Mouse (Mus musculus): Measurements from ENCODE around the gene Zfp791. TPM values are rescaled to one million over a fixed set of nuclear protein-coding genes. Genes with fewer than 3 reads are reported as not detected.

Zfp791 gene
- polyA plus RNA-seq, 1 experiment from 2014 or later, result 1.7 TPM

DNA sequence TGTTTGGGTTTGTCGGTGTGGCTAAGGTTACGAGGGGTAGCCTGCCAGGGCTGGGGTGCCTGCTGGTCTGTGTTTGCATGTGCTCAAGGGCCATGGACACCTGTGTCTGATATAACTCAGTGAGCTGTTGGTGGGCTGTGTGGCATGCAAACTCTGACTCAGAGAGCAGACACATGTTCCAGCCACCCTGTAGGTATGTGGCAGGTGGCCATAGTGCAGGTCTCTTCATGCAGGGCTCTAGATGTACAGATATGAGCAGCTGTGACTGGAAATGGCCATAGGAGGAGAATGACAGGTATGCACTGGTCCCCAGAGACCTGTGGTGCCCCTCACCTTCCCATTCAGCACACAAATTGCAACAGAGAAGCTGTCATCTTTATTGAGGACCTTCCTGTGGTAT, 55.7 kb downstream of the Zfp791 start:
- no peak overlapping the region for H3K4me2 ChIP-seq
- H3K36me3 ChIP-seq (replicated peaks), result peaks cover 28% of the 10 kb centered on the region
- WGBS, result 96% methylated on average over 2 of the region's 2 CpGs
- H3K9ac ChIP-seq, result no peak overlapping the region
- H3K27ac ChIP-seq, result no peak overlapping the region
- H3K4me1 ChIP-seq, result peaks cover 9% of the 10 kb centered on the region
- H3K9me3 ChIP-seq, result no peaks in the 10 kb centered on the region
- H3K27me3 ChIP-seq, result no peaks in the 10 kb centered on the region
- H3K4me3 ChIP-seq (replicated peaks), result no peak overlapping the region
- ATAC-seq (ENCODE audit: low FRiP score), result no peak

DNA sequence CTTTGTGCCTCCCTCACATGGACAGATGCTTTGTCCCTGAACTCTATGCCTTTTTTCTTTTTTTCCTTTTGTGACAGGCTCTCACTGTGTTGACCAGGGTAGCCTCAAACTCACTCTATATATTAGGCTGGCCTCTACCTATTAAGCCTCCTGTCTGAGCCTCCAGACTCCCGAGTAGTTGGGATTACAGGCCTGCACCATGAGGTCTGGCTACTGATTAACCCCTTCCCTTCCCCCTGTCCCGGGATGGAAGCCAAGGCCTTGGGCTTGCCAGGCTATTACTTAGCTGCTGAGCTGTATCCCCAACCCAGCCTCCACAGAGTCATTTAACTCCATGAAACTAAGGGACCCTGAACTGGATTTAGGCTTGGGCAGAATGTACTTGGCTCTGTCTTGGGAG, 57.7 kb downstream of the Zfp791 start:
- no peak for ATAC-seq (ENCODE audit: low FRiP score)
- Histone ChIP-seq H3K4me3 (replicated peaks) (no peak overlapping the region), H3K27me3 (no peaks in the 10 kb centered on the region), H3K36me3 (replicated peaks) (peaks cover 28% of the 10 kb centered on the region), H3K4me1 (peaks cover 19% of the 10 kb centered on the region), H3K27ac (no peak overlapping the region), H3K9me3 (no peaks in the 10 kb centered on the region), H3K9ac (no peak overlapping the region), H3K4me2 (no peak overlapping the region)
- 45% methylated on average over 2 of the region's 2 CpGs for WGBS

DNA sequence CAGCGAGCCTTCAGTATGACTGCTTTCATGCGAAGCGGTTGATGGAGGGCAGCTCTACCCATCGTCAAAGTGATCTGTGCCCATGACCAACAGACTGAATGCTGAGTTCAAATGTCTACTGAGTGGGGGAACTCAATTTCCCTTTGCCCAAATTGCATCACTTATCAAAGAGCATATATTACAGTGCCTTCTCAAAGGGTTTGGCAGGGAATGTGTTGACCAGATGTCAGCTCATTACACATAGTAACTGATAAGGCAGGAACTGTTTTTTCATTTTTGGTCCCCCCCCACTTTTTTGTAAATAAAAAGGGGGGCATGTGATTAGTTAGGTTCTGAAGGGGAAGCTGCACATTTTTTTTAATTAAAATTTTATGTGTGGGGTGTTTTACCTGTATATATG, 60.3 kb downstream of the Zfp791 start:
- no peaks in the 10 kb centered on the region for H3K9me3 ChIP-seq
- ATAC-seq (ENCODE audit: low FRiP score), result no peak
- whole genome bisulfite sequencing, result 95% methylated on average over 4 of the region's 4 CpGs
- no peaks in the 10 kb centered on the region for H3K27me3 ChIP-seq
- H3K27ac ChIP-seq, result no peak overlapping the region
- H3K9ac ChIP-seq, result no peak overlapping the region
- H3K4me1 ChIP-seq, result peaks cover 19% of the 10 kb centered on the region
- no peak overlapping the region for H3K4me3 ChIP-seq (replicated peaks)
- no peak overlapping the region for H3K4me2 ChIP-seq
- peaks cover 17% of the 10 kb centered on the region for H3K36me3 ChIP-seq (replicated peaks)

DNA sequence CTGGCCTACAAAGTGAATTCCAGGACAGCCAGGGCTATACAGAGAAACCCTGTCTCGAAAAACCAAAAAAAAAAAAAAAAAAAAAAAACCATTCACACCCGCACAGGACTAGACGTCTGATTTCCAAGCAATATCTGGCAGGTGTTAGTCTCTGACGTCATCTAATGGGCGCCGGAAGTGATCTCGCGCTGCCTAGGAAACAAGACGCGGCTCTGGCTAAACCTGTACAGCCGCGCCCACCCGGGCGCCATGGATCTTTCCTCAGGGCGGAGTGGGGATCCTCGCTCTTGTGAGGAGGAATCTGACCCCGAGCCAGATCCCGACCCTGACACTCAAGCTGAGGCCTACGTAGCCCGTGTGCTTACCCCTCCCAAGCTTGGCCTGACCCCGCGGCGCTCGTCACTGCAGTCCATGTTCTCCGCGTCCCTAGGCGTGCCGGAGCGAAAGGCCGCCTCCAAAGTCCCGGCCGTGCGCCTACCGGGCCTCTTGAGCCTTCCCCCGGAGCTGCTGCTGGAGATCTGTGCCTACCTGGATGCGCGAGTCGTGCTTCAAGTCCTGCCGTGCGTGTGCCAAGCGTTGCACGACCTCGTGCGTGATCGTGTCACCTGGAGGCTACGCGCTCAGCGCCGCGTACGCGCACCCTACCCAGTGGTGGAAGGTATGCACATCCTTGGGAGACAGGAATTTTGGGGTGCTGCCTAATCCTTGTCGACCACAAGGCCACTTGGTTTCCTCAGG, 62.8 kb downstream of the Zfp791 start, which contains the start of gene Fbxw9:
TSS of gene Fbxw9 (plus strand) at position 177 of the 738 bp plus-strand sequence.
- Histone ChIP-seq H3K27ac (no peak within 1 kb of the TSS), H3K27me3 (no peaks in the 10 kb centered on the region), H3K4me1 (peaks cover 19% of the 10 kb centered on the region), H3K36me3 (replicated peaks) (peaks cover 25% of the 10 kb centered on the region), H3K9me3 (no peaks in the 10 kb centered on the region), H3K4me2 (peak within 1 kb of the TSS; percentile 96), H3K4me3 (replicated peaks) (peak within 1 kb of the TSS; percentile 65), H3K9ac (peak within 1 kb of the TSS; percentile 64)
- WGBS, result under 1% methylated on average over 52 of the region's 53 CpGs
- ATAC-seq (ENCODE audit: low FRiP score), result peak; percentile 91

Small RNA genes lying within 50 kb of the gene (microRNA-seq; reads per million reads assigned to microRNA genes)
- 3.9 reads per million, percentile 13 among the genes with 10 or more reads in this experiment for gene Gm23388
- 4.9 reads per million, percentile 18 among the genes with 10 or more reads in this experiment for gene Mir7070

Other genes with a start within 250 kb of the Zfp791 start
- 31.1 and 33.2 TPM in 2 replicates for gene Gcdh, start 229.2 kb downstream of the Zfp791 start, polyA plus RNA-seq (2016; fragmentation: Nextera tagmentation; extraction: Ambion mirVana)
- gene Klf1, start 221.2 kb downstream of the Zfp791 start, polyA plus RNA-seq (2016; fragmentation: Nextera tagmentation; extraction: Ambion mirVana), result 2.4 and 3.5 TPM in 2 replicates
- 8.7 and 9.8 TPM in 2 replicates for gene Dnase2a, start 214.5 kb downstream of the Zfp791 start, polyA plus RNA-seq (2016; fragmentation: Nextera tagmentation; extraction: Ambion mirVana)
- gene Mast1, start 185.7 kb downstream of the Zfp791 start, polyA plus RNA-seq (2016; fragmentation: Nextera tagmentation; extraction: Ambion mirVana), result 29.3 and 35.3 TPM in 2 replicates
- gene Rtbdn, start 176.1 kb downstream of the Zfp791 start, polyA plus RNA-seq (2016; fragmentation: Nextera tagmentation; extraction: Ambion mirVana), result 0.88 and 1.6 TPM in 2 replicates
- not detected in 2 replicates for gene Gm49661, start 153.7 kb downstream of the Zfp791 start, polyA plus RNA-seq (2016; fragmentation: Nextera tagmentation; extraction: Ambion mirVana)
- 1,271 and 1,280 TPM in 2 replicates for gene Prdx2, start 153.5 kb downstream of the Zfp791 start, polyA plus RNA-seq (2016; fragmentation: Nextera tagmentation; extraction: Ambion mirVana)
- 117 and 124 TPM in 2 replicates for gene Rnaseh2a, start 153.3 kb downstream of the Zfp791 start, polyA plus RNA-seq (2016; fragmentation: Nextera tagmentation; extraction: Ambion mirVana)
- 4.8 and 4.9 TPM in 2 replicates for gene Junb, start 144.4 kb downstream of the Zfp791 start, polyA plus RNA-seq (2016; fragmentation: Nextera tagmentation; extraction: Ambion mirVana)
- 16.1 and 18.2 TPM in 2 replicates for gene Hook2, start 132.5 kb downstream of the Zfp791 start, polyA plus RNA-seq (2016; fragmentation: Nextera tagmentation; extraction: Ambion mirVana)
- not detected in 2 replicates for gene Best2, start 108.6 kb downstream of the Zfp791 start, polyA plus RNA-seq (2016; fragmentation: Nextera tagmentation; extraction: Ambion mirVana)
- gene Asna1, start 97.8 kb downstream of the Zfp791 start, polyA plus RNA-seq (2016; fragmentation: Nextera tagmentation; extraction: Ambion mirVana), result 140 TPM in 2 replicates
- 156 and 175 TPM in 2 replicates for gene Trir, start 96.3 kb downstream of the Zfp791 start, polyA plus RNA-seq (2016; fragmentation: Nextera tagmentation; extraction: Ambion mirVana)
- 45.1 and 50.7 TPM in 2 replicates for gene Tnpo2, start 86.2 kb downstream of the Zfp791 start, polyA plus RNA-seq (2016; fragmentation: Nextera tagmentation; extraction: Ambion mirVana)
- 32.1 and 33.7 TPM in 2 replicates for gene Fbxw9, start 63.0 kb downstream of the Zfp791 start, polyA plus RNA-seq (2016; fragmentation: Nextera tagmentation; extraction: Ambion mirVana)
- gene Gm5741, start 55.1 kb downstream of the Zfp791 start, polyA plus RNA-seq (2016; fragmentation: Nextera tagmentation; extraction: Ambion mirVana), result 1.3 TPM in 1 of 2 replicates, not detected in the other
- gene Dhps, start 51.3 kb downstream of the Zfp791 start, polyA plus RNA-seq (2016; fragmentation: Nextera tagmentation; extraction: Ambion mirVana), result 74.2 and 82.3 TPM in 2 replicates
- gene Wdr83os, start 42.4 kb downstream of the Zfp791 start, polyA plus RNA-seq (2016; fragmentation: Nextera tagmentation; extraction: Ambion mirVana), result 117 and 118 TPM in 2 replicates
- gene Wdr83, start 41.8 kb downstream of the Zfp791 start, polyA plus RNA-seq (2016; fragmentation: Nextera tagmentation; extraction: Ambion mirVana), result 48.2 and 48.8 TPM in 2 replicates
- gene Man2b1, start 39.8 kb downstream of the Zfp791 start, polyA plus RNA-seq (2016; fragmentation: Nextera tagmentation; extraction: Ambion mirVana), result 14.9 and 17.8 TPM in 2 replicates
- not detected in 2 replicates for gene Cks1brt, start 28.8 kb upstream of the Zfp791 start, polyA plus RNA-seq (2016; fragmentation: Nextera tagmentation; extraction: Ambion mirVana)
- not detected in 2 replicates for gene Olfr371, start 102.9 kb upstream of the Zfp791 start, polyA plus RNA-seq (2016; fragmentation: Nextera tagmentation; extraction: Ambion mirVana)
- 112 and 115 TPM in 2 replicates for gene Orc6, start 176.5 kb upstream of the Zfp791 start, polyA plus RNA-seq (2016; fragmentation: Nextera tagmentation; extraction: Ambion mirVana)
- gene Vps35, start 176.7 kb upstream of the Zfp791 start, polyA plus RNA-seq (2016; fragmentation: Nextera tagmentation; extraction: Ambion mirVana), result 164 and 168 TPM in 2 replicates

Measured in forebrain, embryonic 12.5 days (tissue).